Mouse (Mus musculus) limb, embryonic 12.5 days (tissue): ENCODE measurements around the gene Cfap61. TPM values are rescaled to one million over a fixed set of nuclear protein-coding genes. Genes with fewer than 3 reads are reported as not detected.

ENCODE experiments used
- ATAC-seq: fragments of 200-750 bp; cut with Nextera tagmentation; 2 replicates; pipeline ENCODE4 v1.8.0; 2017; ENCODE audit warnings: low read depth, moderate TSS enrichment; ENCODE audit not compliant: insufficient number of reproducible peaks, insufficient read depth, low FRiP score, low TSS enrichment
- H3K27ac ChIP-seq: fragments of 300-500 bp; sonication (generic); 2 replicates; pipeline ENCODE4 v1.5.1; 2016; ENCODE audit warnings: mild to moderate bottlenecking, moderate library complexity
- H3K27me3 ChIP-seq: fragments of 300-500 bp; sonication (generic); 2 replicates; pipeline ENCODE4 v1.6.1; 2016; ENCODE audit warnings: mild to moderate bottlenecking, moderate library complexity
- H3K36me3 ChIP-seq: fragments of 300-500 bp; sonication (generic); 2 replicates; pipeline ENCODE4 v1.6.1; 2016; ENCODE audit warnings: mild to moderate bottlenecking, moderate library complexity
- H3K4me1 ChIP-seq: fragments of 300-500 bp; sonication (generic); replicated peaks from 2 replicates; pipeline ENCODE4 v1.6.1; 2016
- H3K4me2 ChIP-seq: fragments of 300-500 bp; sonication (generic); 2 replicates; pipeline ENCODE4 v1.6.1; 2016; ENCODE audit warnings: mild to moderate bottlenecking, moderate library complexity
- H3K4me3 ChIP-seq: fragments of 300-500 bp; sonication (generic); replicated peaks from 2 replicates; pipeline ENCODE4 v1.5.1; 2016; ENCODE audit warnings: mild to moderate bottlenecking
- H3K9ac ChIP-seq: fragments of 300-500 bp; sonication (generic); replicated peaks from 2 replicates; pipeline ENCODE4 v1.6.1; 2016; ENCODE audit warnings: mild to moderate bottlenecking, moderate library complexity
- H3K9me3 ChIP-seq: fragments of 300-500 bp; sonication (generic); 2 replicates; pipeline ENCODE4 v1.6.1; 2016; ENCODE audit warnings: mild to moderate bottlenecking, moderate library complexity
- WGBS: fragments of 180-500 bp; shearing (Covaris S2); methylation state at CpG from one replicate; pipeline ENCODE4 v1.1.7; 2016; 5-methylcytosine and 5-hydroxymethylcytosine counted together
- polyA plus RNA-seq: library from polyadenylated mRNA; unstranded; fragments of >200 nt; fragmentation: Nextera tagmentation; extraction: Ambion mirVana; gene quantifications from 2 replicates; pipeline ENCODE4 v1.2.1, GENCODE M21; 2016

Gene Cfap61
- polyA plus RNA-seq, 1 experiment from 2014 or later: 0.21 TPM

DNA sequence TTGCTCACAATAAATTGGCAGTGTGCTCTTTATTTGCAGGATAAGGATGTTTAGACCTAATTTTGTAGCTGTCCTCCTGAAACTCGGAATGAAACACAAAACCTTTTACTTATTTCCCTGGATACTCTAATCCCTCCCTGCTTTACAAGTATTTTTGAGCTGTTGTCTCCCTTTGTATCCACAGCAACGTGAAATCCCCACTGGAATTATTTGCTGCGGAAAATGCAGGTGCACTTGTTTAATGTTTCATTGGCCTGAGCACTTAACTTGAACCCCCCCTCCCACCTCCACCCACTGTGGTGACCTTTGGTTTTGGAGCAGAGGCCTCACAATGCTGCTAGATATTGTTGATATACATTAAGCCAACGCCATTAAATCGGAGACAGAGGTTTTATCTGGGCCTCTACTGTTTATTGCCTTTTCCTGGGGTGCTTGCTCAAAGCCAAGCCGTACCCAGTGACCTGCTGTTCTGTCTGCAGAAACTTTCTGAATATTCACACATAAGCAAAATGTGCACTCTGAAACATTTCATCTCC lies 154.6 kb downstream of the Cfap61 start:
- Histone ChIP-seq H3K27ac (no peak overlapping the region), H3K4me1 (peaks cover 19% of the 10 kb centered on the region), H3K27me3 (no peaks in the 10 kb centered on the region), H3K4me3 (no peak overlapping the region), H3K9ac (no peak overlapping the region), H3K4me2 (no peak overlapping the region), H3K9me3 (no peaks in the 10 kb centered on the region), H3K36me3 (no peaks in the 10 kb centered on the region)
- WGBS: 28% methylated on average over 6 of the region's 6 CpGs
- ATAC-seq: no peak

- Histone ChIP-seq H3K4me1 (0 out of 2 replicates have a peak, but pooled peaks cover 5% of the 10 kb centered on the region), H3K4me2 (no peak overlapping the region), H3K4me3 (no peak overlapping the region), H3K36me3 (no peaks in the 10 kb centered on the region), H3K9ac (no peak overlapping the region), H3K27me3 (no peaks in the 10 kb centered on the region), H3K27ac (no peak overlapping the region), H3K9me3 (no peaks in the 10 kb centered on the region)
- no peak for ATAC-seq
- 94% methylated on average over 5 of the region's 5 CpGs for WGBS
These were observed 162.9 kb downstream of the Cfap61 start for GRCm38 (mm10) chr2:146097532-146097931.

DNA sequence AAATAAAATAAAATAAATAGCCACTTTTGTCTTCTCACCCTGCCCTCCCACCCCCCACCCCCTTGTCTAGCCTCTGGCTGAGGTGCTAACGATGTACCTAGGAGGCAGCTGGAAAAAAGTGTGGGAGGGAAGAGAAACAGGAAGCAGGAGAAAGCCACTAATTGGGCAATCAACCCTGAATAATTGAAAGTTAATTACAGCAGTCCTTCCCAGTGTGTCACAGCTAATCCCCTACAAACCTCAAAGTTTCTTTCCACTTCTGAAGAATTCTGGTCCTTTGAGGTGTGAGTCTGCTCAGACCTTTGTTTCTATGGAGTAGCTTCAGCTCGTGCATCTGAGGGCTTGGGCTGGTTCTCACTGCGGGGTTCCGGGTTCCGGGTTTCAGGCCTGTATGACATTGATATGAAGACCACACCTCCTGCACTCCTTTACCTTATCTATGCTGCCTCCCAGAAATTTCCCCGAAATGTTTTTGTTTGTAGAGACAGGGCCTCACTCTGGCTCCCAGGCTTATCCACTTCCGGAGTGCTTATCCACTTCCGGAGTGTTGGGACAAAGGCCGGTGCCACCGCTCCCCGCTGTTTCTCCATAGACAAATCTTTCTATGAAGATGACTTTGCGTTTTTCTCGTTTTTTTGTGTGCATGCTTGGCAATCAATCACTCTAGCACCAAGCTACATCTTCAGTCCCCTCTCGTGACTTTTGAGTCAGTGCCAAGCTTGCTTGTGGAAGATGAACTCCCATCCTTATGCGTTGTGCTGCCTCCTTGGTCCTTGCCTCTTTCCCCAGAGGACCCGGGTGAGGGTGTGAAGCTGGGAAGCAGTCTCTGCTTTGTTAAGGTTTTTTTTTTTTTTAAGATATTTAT lies 164.5 kb downstream of the Cfap61 start:
- H3K36me3 ChIP-seq: no peaks in the 10 kb centered on the region
- WGBS: 46% methylated on average over 16 of the region's 16 CpGs
- no peaks in the 10 kb centered on the region for H3K27me3 ChIP-seq
- H3K9ac ChIP-seq: no peak overlapping the region
- no peak overlapping the region for H3K27ac ChIP-seq
- H3K4me1 ChIP-seq: 0 out of 2 replicates have a peak, but pooled peaks cover 5% of the 10 kb centered on the region
- no peak for ATAC-seq
- H3K4me3 ChIP-seq: no peak overlapping the region
- H3K9me3 ChIP-seq: no peaks in the 10 kb centered on the region
- H3K4me2 ChIP-seq: no peak overlapping the region

- no peak for ATAC-seq
- no peak overlapping the region for H3K9ac ChIP-seq
- H3K9me3 ChIP-seq: no peaks in the 10 kb centered on the region
- 90% methylated on average over 3 of the region's 3 CpGs for WGBS
- H3K27me3 ChIP-seq: no peaks in the 10 kb centered on the region
- H3K4me2 ChIP-seq: no peak overlapping the region
- no peak overlapping the region for H3K27ac ChIP-seq
- H3K36me3 ChIP-seq: no peaks in the 10 kb centered on the region
- no peak overlapping the region for H3K4me3 ChIP-seq
- H3K4me1 ChIP-seq: 0 out of 2 replicates have a peak, but pooled peaks cover 5% of the 10 kb centered on the region
These were observed 165.3 kb downstream of the Cfap61 start for GRCm38 (mm10) chr2:146099838-146100237.

DNA sequence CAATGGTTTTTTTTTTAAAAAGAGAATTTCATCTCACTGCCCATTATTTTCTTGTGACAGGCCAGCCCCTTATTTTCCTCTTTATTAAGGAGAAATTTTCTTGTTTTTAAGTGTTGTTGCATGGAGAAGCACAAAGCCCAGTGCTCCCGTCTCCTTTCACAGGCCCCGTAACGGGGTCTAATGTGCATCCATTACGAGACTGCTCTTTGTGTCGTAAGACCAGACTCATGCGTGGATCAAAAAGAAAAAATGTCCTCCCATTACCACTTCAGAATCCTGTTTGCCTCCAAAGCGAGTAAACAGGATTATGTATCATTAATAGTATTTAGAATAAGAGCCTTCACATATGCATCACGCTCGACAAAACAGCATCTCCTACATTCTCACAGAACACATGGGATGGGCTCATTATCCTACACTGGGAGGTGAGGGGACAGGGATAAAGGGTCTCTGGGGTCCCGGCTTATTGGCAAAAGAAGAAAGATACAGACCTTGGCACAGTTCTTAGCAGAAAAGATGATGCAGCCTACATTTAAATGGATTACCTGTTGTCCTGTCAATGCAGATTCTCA lies 166.0 kb downstream of the Cfap61 start:
- no peaks in the 10 kb centered on the region for H3K36me3 ChIP-seq
- no peak overlapping the region for H3K4me3 ChIP-seq
- no peaks in the 10 kb centered on the region for H3K9me3 ChIP-seq
- no peak overlapping the region for H3K9ac ChIP-seq
- no peak overlapping the region for H3K4me2 ChIP-seq
- ATAC-seq: no peak
- H3K27me3 ChIP-seq: no peaks in the 10 kb centered on the region
- 74% methylated on average over 10 of the region's 10 CpGs for WGBS
- no peak overlapping the region for H3K27ac ChIP-seq
- 0 out of 2 replicates have a peak, but pooled peaks cover 5% of the 10 kb centered on the region for H3K4me1 ChIP-seq

DNA sequence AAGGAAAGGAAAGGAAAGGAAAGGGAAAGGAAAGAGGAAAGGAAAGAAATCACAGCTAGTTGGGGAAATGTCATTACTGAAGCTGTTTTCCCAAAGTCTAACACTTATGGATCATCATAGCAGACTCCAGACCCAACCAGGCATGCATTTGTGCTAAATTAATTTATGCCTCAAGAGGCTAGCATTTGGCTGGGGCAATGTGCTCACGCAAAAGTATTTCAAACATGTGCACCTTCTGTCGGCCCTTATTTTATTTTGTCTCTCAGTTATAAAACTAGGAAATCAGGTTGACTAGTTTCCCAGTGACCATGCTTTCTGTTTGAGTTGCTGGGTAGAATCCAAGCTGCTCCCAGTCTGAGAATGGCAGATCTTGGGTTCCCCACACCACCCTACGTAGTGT lies 168.0 kb downstream of the Cfap61 start:
- Histone ChIP-seq H3K9ac (no peak overlapping the region), H3K4me3 (no peak overlapping the region), H3K9me3 (no peaks in the 10 kb centered on the region), H3K4me1 (0 out of 2 replicates have a peak, but pooled peaks cover 5% of the 10 kb centered on the region), H3K36me3 (no peaks in the 10 kb centered on the region), H3K27ac (no peak overlapping the region), H3K4me2 (no peak overlapping the region), H3K27me3 (no peaks in the 10 kb centered on the region)
- 76% methylated on average over 3 of the region's 3 CpGs for WGBS
- ATAC-seq: no peak

- Histone ChIP-seq H3K4me3 (no peak overlapping the region), H3K27me3 (no peaks in the 10 kb centered on the region), H3K4me1 (0 out of 2 replicates have a peak, but pooled peaks cover 5% of the 10 kb centered on the region), H3K9me3 (no peaks in the 10 kb centered on the region), H3K4me2 (no peak overlapping the region), H3K36me3 (no peaks in the 10 kb centered on the region), H3K9ac (no peak overlapping the region), H3K27ac (no peak overlapping the region)
- 78% methylated on average over 6 of the region's 6 CpGs for WGBS
- ATAC-seq: no peak
These were observed 170.8 kb downstream of the Cfap61 start for GRCm38 (mm10) chr2:146105341-146105740.

GRCm38 (mm10) chr2:146107980-146108379 lies 173.4 kb downstream of the Cfap61 start:
- no peak overlapping the region for H3K27ac ChIP-seq
- ATAC-seq: no peak
- no peaks in the 10 kb centered on the region for H3K27me3 ChIP-seq
- no peaks in the 10 kb centered on the region for H3K9me3 ChIP-seq
- H3K4me1 ChIP-seq: no peaks in the 10 kb centered on the region
- 86% methylated on average over 4 of the region's 4 CpGs for WGBS
- no peaks in the 10 kb centered on the region for H3K36me3 ChIP-seq
- no peak overlapping the region for H3K4me2 ChIP-seq
- H3K9ac ChIP-seq: no peak overlapping the region
- H3K4me3 ChIP-seq: no peak overlapping the region

DNA sequence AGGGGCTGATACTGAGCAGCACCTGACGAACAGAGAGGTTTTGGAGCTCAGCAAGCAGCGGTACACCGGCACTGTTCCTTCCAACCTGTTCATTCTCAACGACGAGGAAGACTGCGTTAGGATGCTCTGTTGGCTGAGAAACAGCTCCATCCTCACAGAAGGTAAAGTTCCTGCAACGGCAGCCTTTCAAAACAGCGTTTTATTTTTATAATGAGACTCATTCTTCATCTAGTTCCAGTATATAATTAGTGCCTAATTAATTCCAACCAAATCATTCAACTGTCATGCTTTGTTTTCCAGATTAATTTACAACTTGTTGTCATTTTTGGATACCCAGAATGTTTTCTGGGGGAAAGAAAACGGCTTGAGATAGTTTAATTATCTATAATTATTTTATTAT lies 175.3 kb downstream of the Cfap61 start:
- ATAC-seq: no peak
- Histone ChIP-seq H3K4me3 (no peak overlapping the region), H3K36me3 (no peaks in the 10 kb centered on the region), H3K4me1 (no peaks in the 10 kb centered on the region), H3K9me3 (no peaks in the 10 kb centered on the region), H3K9ac (no peak overlapping the region), H3K4me2 (no peak overlapping the region), H3K27ac (no peak overlapping the region), H3K27me3 (no peaks in the 10 kb centered on the region)
- 77% methylated on average over 9 of the region's 9 CpGs for WGBS

DNA sequence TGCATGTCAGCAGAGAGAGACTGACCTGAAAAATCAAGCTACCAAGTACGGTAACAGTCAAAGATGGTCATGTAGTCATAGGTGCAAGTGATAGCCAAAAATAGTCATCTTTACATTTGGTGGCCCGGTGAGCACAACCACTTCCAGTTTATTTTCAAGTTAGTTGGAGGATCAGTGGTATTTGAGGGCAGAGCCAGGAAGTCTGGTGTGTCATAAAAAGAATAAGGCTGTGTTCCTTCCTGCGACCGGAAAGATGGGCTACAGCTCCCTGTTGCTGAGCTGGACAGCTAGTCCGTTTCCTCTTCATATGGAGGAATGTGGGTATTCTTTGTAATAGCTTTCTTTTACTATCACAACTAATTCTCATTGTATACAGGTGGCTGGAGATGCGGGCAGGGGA lies 181.7 kb downstream of the Cfap61 start:
- Histone ChIP-seq H3K4me2 (no peak overlapping the region), H3K9me3 (no peaks in the 10 kb centered on the region), H3K9ac (no peak overlapping the region), H3K4me1 (peaks cover 6% of the 10 kb centered on the region; the same call in 1 of the 2 replicates), H3K27ac (no peak overlapping the region), H3K36me3 (no peaks in the 10 kb centered on the region), H3K4me3 (no peak overlapping the region), H3K27me3 (no peaks in the 10 kb centered on the region)
- WGBS: 87% methylated on average over 6 of the region's 6 CpGs
- no peak for ATAC-seq

GRCm38 (mm10) chr2:146116726-146117125 lies 182.1 kb downstream of the Cfap61 start:
- Histone ChIP-seq H3K4me1 (peaks cover 8% of the 10 kb centered on the region), H3K4me3 (no peak overlapping the region), H3K9me3 (no peaks in the 10 kb centered on the region), H3K27me3 (no peaks in the 10 kb centered on the region), H3K36me3 (no peaks in the 10 kb centered on the region), H3K4me2 (no peak overlapping the region), H3K27ac (no peak overlapping the region), H3K9ac (no peak overlapping the region)
- no peak for ATAC-seq
- WGBS: 91% methylated on average over 5 of the region's 5 CpGs
